Mouse (Mus musculus) G1E (cell line): ENCODE data around the gene Med21.

Experiments
- GATA1 ChIP-seq: IDR thresholded peaks from 2 replicates; pipeline ENCODE4 v1.6.1; 2012; ENCODE audit warnings: borderline replicate concordance, low read length, inconsistent platforms, mixed read lengths
- TAL1 ChIP-seq: conservative IDR thresholded peaks from 2 replicates; pipeline ENCODE4 v1.6.1; 2012; ENCODE audit warnings: low read depth, low read length, inconsistent platforms, mixed read lengths

DNA sequence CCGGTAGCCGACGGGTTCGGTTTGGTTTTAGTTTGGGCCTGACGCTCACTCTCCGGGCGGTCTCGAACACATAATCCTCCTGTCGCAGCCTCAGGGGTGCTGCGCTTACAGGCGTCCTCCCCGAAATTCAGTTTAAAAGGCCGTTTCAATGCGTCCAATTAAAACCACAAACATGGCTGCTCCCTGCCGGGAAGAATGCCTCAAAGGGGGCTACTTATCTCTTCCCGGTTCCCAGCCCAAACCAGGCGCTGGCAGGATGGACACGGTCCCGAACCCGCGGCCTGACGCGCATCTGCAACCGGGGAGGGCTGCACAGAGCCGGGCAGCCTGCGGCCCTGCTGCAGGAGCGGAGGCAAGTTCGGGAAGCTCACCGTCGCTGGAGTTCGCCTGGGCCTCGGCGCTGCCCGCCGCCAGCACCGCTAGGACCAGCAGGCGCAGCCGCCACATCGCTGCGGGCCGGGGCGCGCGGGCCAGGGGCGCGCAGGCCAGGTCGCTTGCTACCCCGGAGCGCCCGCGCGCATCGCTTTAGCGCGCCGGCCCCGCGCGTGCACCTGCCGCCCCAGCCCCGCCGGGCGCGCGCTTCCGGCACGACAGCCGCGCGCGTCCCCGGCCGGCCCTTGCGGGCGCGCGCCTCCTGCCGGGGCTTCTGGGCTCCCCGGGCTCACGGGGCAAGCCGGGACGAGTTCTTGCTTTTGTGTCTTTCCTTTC is 8.2 kb upstream of the Med21 start:
- TF ChIP-seq GATA1, result no peak
- TF ChIP-seq TAL1, result no peak
